Mouse (Mus musculus) embryonic fibroblast, embryonic 13.5 days (primary cell): ENCODE measurements around the gene Sphk1.

Experiments used
- CTCF ChIP-seq: IDR thresholded peaks from 2 replicates; pipeline ENCODE4 v1.5.1; 2011; ENCODE audit warnings: mild to moderate bottlenecking, control low read depth, low read length, moderate library complexity, borderline replicate concordance; ENCODE audit not compliant: insufficient read depth
- POLR2A ChIP-seq: IDR thresholded peaks from 2 replicates; pipeline ENCODE4 v1.6.1; 2011; ENCODE audit warnings: low read depth, mild to moderate bottlenecking, control low read depth, low read length, moderate library complexity

DNA sequence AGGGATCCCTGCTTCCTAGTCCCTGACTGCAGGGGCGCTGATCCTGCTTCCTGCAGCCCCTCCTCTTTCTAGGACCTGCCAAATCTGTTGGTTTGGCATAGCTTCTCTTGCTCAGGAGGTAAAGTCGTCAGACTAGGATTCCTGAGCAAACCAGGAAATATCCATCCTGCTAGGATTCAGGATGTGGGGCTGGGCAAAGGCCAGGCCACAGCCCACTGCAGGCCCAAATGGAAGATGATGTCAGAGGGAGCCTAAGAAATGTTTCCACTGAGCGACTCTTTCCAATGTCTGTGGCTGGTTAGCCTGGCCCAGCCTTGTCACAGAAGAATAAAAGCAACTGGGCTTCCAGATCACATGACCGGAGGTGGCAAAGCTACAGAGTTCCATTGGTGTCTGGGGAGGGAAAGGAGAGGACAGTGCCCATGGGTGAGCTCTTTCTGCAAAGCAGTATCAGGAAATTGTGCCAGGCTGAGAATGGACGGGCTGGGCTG lies 7.0 kb upstream of the Sphk1 start:
- TF ChIP-seq POLR2A (no peak), CTCF (no peak; the same call in 1 of the 2 replicates)
